Mouse (Mus musculus) olfactory bulb, adult 2 months (tissue): ENCODE data around the gene Tmem114.

ENCODE experiments used
- CTCF ChIP-seq: fragments of 200-500 bp; IDR thresholded peaks from 2 replicates; pipeline ENCODE4 v1.5.1; 2012; ENCODE audit warnings: low read depth, mild to moderate bottlenecking, low read length, moderate library complexity; ENCODE audit not compliant: insufficient read depth
- POLR2A ChIP-seq: fragments of 200-500 bp; IDR thresholded peaks from 2 replicates; pipeline ENCODE4 v1.6.1; 2012; ENCODE audit warnings: mild to moderate bottlenecking, low read depth, low read length, moderate library complexity; ENCODE audit not compliant: insufficient read depth

GRCm38 (mm10) chr16:8420842-8421241 is 4.1 kb downstream of the Tmem114 start:
- TF ChIP-seq POLR2A (no peak), CTCF (no peak)
